Mouse (Mus musculus) frontal cortex, adult 2 months (tissue): ENCODE measurements around the gene Ttc34. TPM values are rescaled to one million over a fixed set of nuclear protein-coding genes. Genes with fewer than 3 reads are reported as not detected.

Source experiments
- DNase-seq, 2 experiments: peaks; one replicate each; pipeline ENCODE4 v3.0.0; 2022; ENCODE audit warnings: low spot score in 1 of 2; ENCODE audit errors: extremely low spot score in 1 of 2
- polyA plus RNA-seq: library from polyadenylated mRNA; depleted of rRNA; stranded (reverse); fragments of >200 nt; gene quantifications from 2 replicates; pipeline ENCODE4 v1.2.3, GENCODE M21; 2012; rRNA removed

Gene Ttc34
- polyA plus RNA-seq, result 2.1 and 2.3 TPM in 2 replicates

DNA sequence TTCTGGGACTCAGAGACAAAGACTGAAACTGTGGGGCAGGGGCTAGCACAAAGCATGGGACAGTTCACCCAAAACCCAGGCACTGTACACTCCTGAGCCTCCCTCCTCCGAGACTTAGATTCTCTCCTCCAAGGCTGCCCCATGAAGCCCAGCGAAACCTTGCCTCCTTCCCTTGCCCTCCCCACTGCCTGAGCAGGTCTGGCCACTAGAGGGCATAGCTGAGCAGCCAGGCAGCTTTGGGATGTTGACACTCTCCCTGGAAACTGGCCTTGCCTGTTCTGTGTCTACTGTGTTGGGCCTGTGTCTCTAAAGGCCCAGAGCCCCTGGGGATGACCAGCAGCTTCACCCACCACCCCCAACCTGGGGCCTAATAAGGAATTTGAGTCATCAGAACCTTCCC lies at the start of gene Ttc34:
Gene Ttc34, plus strand, starts transcription at position 290 of the 400 bp plus-strand sequence.
- peak in 1 of 2 experiments; percentile 65 for DNase-seq

DNA sequence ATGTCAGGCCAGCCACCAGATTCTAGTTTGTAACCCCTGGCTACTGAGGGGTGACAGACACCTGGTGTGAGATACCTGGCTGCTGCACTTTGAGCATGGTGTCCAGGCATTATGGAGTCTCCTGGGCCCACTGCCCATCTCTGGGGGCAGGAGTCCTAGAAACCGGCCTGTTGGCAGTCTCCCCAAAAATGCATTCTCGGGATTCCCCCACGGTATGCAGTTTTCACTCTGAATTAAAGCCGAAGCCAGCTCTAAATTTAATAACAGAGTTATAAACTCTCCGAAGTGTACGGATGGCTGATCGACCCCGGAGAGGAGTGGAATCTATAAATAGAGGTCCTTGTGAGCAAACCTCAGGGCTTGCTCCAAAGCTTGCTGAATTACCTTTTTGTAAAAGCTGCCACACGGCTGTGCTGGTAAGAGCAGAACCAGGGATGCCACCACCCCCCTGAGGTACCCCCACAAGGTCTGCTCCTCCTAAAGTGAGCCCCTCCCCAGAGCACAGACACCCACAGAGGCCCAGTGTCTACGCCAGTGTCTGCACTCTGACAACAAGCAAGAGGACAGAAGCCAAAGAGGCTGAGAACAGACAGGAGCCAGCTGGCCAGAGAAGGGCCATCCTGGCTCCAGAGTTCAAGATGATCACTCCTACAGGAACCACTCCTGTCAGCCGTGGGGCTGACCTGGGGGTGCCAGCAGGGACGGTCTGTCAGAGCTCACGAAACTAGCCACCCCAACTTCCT lies 49.1 kb upstream of the Ttc34 start:
- no peak for DNase-seq

DNA sequence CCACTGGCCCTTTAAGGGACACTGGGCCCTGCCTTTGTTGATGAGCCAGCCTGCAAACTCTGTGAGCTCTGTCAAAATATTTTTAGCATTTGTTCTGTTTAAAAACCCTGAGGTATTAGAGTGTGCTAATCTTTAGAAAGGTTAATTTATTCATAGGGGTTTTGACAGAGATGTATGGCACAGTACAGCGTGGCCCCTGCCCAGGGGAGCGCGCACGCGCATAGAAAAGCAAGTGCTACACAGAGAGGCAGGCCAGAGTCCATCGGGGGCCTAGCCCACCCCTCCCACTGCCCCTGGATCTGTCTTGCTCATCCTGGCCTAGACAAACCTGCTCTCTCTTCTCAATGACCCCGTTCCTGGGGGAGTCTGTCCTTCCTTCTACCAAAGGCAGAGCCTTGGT lies 45.4 kb upstream of the Ttc34 start:
- no peak for DNase-seq

DNA sequence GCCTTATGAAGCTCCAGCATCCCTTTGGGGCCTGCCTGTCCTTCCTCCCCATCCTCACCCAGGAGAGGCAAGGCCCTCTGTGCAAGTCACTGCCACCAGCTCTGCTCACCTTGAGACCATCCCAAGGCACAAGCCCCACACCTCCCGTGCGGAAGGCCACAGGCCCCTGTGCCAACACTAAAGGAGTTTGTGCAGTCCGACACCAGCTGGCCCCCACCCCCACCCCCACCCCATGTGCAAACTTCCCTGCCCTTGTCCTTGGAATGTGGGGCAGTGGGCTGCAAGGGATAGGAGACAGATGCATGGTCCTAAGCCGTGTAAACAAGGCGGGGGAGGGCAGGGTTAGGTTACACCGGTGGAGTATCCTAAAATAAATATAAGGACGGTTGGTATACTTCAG lies 43.8 kb upstream of the Ttc34 start:
- no peak for DNase-seq

- DNase-seq, result peak in 1 of 2 experiments; percentile 82
Observed at GRCm38 (mm10) chr4:154797834-154798233, 39.4 kb upstream of the Ttc34 start.

- DNase-seq, result no peak
Observed at GRCm38 (mm10) chr4:154800543-154800942, 36.7 kb upstream of the Ttc34 start.

- no peak for DNase-seq
Observed at GRCm38 (mm10) chr4:154802210-154802609, 35.0 kb upstream of the Ttc34 start.

GRCm38 (mm10) chr4:154825662-154826061 lies 11.6 kb upstream of the Ttc34 start:
- peak in 1 of 2 experiments; percentile 60 for DNase-seq

- no peak for DNase-seq
Observed at GRCm38 (mm10) chr4:154826224-154826623, 11.0 kb upstream of the Ttc34 start.

DNA sequence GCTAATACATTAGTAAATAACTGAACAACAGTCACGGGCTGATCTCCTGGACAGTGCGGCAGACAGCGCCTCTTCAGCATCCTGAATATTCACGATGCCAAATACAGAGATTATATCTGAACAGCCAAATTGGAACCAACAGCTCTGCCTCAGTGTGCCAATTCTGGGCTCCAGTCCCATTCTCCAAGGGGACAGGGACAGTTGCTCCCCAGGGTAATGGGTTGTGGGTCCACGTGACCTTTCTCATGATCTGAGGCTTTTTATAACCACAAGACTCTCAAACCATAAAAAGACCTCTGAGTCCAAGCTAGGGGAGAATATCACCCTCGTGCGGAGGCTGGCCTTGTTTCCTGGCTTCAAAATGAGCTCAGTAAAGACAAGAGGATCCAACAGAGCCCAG lies 10.1 kb upstream of the Ttc34 start:
- DNase-seq, result peak in 1 of 2 experiments; percentile 7

- no peak for DNase-seq
Observed at GRCm38 (mm10) chr4:154827861-154828610, 9.2 kb upstream of the Ttc34 start.

DNA sequence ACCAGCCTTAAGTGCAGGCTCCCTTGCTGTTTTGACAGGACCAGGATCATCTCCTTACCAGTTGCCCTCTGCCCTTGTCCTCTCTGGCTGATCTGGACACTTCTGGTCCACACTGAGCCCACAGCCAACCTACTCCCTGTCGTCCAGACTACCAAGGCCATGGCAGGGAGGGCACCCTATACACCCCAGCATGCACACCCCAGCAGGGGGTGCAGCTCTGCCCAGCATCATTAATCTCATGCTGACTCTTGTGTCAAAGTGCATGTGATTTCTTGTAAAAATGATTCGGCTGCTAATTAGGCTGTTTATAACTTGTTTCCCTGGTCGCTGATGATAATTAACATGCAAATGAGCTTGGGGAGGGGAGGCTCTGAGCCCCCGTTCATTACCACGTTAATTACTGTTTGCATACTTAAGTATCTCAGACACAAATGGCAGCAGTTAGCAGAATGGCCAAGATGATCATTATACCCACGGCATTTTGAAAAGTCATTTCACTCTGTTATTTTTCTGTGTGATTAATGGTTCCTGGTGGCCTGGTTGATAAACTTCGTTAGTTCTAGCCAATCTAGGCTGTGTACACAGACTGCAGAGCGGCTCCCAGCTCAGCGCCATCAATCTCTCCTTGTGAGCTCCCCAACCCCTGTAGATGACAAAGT lies 5.2 kb upstream of the Ttc34 start:
- no peak for DNase-seq

GRCm38 (mm10) chr4:154836183-154836915 lies 910 bp upstream of the Ttc34 start:
- DNase-seq, result no peak

GRCm38 (mm10) chr4:154838741-154839140 lies 1.5 kb downstream of the Ttc34 start:
- DNase-seq, result no peak

DNA sequence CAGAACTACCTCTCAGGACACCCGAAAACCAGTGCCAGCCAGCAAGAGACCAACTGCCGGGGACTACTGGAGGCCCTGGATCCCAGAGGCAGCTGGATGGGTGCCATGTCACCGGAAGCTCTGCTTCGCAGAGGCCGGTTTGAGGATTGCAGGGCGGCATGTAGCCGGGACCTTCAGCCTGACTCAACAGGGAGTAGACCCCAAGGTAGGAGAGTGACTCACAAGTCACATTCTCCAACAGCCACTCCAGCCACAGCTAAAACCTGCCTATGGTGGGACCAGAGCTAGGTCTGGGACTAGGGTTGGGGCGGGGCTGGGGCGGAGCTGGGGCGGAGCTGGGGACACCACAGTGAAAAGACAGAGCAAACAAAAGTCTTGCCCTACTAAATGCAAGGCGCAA lies 2.1 kb downstream of the Ttc34 start:
- DNase-seq, result no peak

DNA sequence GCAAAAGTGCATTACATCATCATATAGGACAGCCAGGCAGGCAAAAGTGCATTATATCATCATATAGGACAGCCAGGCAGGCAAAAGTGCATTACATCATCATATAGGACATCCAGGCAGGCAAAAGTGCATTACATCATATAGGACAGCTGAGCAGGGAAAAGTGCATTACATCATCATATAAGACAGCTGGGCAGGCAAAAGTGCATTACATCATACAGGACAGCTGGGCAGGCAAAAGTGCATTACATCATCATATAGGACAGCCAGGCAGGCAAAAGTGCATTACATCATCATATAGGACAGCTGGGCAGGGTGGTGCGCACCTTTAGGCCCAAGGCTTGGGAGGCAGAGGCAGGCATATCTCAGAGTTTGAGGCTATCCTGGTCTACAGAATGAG lies 15.4 kb downstream of the Ttc34 start:
- DNase-seq, result no peak

DNA sequence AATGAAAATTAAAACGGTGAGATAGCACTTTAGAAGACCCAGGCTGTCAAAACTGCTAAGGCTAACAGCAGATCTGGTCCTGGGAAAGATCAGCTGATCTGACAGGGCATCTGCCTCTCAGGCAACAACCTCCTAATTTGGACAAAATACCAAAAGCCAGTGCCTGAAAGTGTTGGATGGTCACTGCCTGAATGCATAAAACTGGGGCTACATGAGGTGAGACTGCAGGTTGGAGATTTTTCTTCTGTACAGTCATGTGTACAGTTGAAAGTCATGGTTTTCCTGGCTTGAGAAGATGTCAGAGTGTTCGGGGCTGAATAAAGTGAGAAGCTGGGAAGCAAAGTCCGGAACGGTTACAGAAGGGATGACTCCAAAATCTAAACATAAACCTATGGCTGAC lies 16.6 kb downstream of the Ttc34 start:
- DNase-seq, result no peak

DNA sequence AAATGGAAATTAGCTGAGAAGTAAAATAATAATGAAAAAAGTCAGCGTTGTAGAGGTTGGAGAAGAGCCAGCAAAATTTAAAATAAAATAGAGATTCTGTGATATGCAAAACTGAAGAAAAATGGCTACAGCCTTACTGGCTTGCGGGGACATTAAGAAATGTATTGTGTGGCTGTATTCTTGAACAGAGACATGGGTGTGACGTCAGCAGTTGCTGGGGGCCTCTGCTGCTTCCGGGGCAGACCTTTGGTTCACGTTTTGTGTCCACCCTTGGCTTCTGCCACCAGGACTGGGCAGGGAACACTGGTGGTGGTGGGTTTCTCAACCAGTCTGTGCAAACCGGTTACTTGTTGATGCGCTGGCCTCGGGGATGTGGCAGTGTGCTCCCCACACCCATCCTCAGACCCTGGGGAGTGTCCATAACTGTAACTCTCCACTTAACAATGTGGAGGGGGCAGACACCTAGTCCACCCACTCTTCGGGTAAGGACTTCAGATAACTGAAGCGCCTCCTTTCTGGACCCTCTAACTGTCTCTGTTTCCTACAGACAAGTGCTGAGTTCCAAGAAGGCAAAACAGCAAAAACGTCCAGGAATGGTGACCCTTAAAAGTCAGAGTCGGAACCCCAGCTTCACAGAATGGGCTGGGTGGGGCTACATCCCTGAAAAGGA lies 17.6 kb downstream of the Ttc34 start:
- DNase-seq, result no peak

DNA sequence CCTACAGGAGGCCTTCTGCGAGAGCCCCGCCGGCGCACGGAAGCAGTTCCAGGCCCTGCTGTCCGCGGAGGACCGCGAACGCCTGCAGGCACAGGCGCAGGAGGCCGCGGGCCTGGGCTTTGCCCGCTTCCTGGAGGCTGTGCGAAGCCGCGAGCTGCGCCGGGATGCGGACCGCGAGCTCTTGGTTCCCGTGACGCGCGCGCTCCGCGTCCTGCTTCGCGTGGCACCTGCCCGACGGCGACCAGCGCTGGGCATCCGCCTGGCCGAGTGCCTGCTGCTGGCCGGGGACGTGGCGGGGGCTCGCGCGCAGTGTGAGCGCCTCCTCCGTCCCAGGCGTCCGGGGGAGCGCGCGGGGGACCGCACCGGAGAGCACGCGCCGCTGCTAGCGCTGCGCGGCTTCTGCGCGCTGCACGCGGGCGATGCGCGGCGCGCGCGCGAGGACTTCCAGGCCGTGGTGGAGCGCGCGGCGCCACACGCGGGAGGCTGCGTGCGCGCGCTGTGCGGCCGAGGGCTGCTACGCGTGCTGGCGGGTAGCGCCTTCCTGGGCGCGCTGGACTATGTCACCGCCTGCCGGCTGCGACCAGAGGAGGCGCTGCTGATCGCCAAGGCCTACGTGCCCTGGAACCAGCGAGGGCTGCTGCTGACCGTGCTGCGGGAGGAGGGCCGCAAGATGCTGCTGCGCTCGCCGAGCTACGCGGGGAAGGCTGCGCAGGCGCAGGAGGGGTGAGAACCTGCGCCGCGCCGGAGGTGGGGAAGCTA lies 18.6 kb downstream of the Ttc34 start:
- peak; percentile 85 to 94 for DNase-seq

- no peak for DNase-seq
Observed at GRCm38 (mm10) chr4:154856480-154856837, 19.2 kb downstream of the Ttc34 start.
